Mouse (Mus musculus) limb, embryonic 15.5 days (tissue): ENCODE measurements around the gene Jph3. TPM values are rescaled to one million over a fixed set of nuclear protein-coding genes. Genes with fewer than 3 reads are reported as not detected.

Experiments used
- ATAC-seq: fragments of 200-750 bp; cut with Nextera tagmentation; 2 replicates; pipeline ENCODE4 v1.8.0; 2017; ENCODE audit warnings: low read depth, moderate TSS enrichment; ENCODE audit not compliant: insufficient number of reproducible peaks, low FRiP score, low TSS enrichment
- H3K27ac ChIP-seq: fragments of 300-500 bp; sonication (generic); 2 replicates; pipeline ENCODE4 v1.5.1; 2015; ENCODE audit warnings: moderate library complexity, mild to moderate bottlenecking, inconsistent platforms
- H3K27me3 ChIP-seq: fragments of 300-500 bp; sonication (generic); 2 replicates; pipeline ENCODE4 v1.6.1; 2015; ENCODE audit warnings: inconsistent platforms
- H3K36me3 ChIP-seq: fragments of 300-500 bp; sonication (generic); 2 replicates; pipeline ENCODE4 v1.6.1; 2015; ENCODE audit warnings: inconsistent platforms
- H3K4me1 ChIP-seq: fragments of 300-500 bp; sonication (generic); 2 replicates; pipeline ENCODE4 v1.6.1; 2015; ENCODE audit warnings: inconsistent platforms
- H3K4me2 ChIP-seq: fragments of 300-500 bp; sonication (generic); 2 replicates; pipeline ENCODE4 v1.6.1; 2015; ENCODE audit warnings: mild to moderate bottlenecking, inconsistent platforms
- H3K4me3 ChIP-seq: fragments of 300-500 bp; sonication (generic); 2 replicates; pipeline ENCODE4 v1.5.1; 2015; ENCODE audit warnings: mild to moderate bottlenecking, inconsistent platforms
- H3K9ac ChIP-seq: fragments of 300-500 bp; sonication (generic); 2 replicates; pipeline ENCODE4 v1.6.1; 2015; ENCODE audit warnings: inconsistent platforms
- H3K9me3 ChIP-seq: fragments of 300-500 bp; sonication (generic); 2 replicates; pipeline ENCODE4 v1.6.1; 2016; ENCODE audit warnings: inconsistent platforms
- WGBS: fragments of 180-500 bp; shearing (Covaris S2); methylation state at CpG from one replicate; pipeline ENCODE4 v1.1.7; 2015; 5-methylcytosine and 5-hydroxymethylcytosine counted together
- polyA plus RNA-seq: library from polyadenylated mRNA; unstranded; fragments of >200 nt; fragmentation: Nextera tagmentation; extraction: Ambion mirVana; gene quantifications from 2 replicates; pipeline ENCODE4 v1.2.1, GENCODE M21; 2015

Gene Jph3
- polyA plus RNA-seq, 1 experiment from 2014 or later = 0.49 TPM

GRCm38 (mm10) chr8:121792627-121793026 lies 63.2 kb downstream of the Jph3 start:
- Histone ChIP-seq H3K9me3 (no peaks in the 10 kb centered on the region), H3K27ac (no peak overlapping the region), H3K4me3 (no peak overlapping the region), H3K9ac (no peak overlapping the region), H3K27me3 (no peaks in the 10 kb centered on the region), H3K4me1 (no peaks in the 10 kb centered on the region), H3K36me3 (peaks cover 32% of the 10 kb centered on the region), H3K4me2 (no peak overlapping the region)
- WGBS = 75% methylated on average over 4 of the region's 4 CpGs
- no peak for ATAC-seq

GRCm38 (mm10) chr8:121794151-121794550 lies 64.7 kb downstream of the Jph3 start:
- 22% methylated on average over 3 of the region's 3 CpGs for WGBS
- Histone ChIP-seq H3K9me3 (no peaks in the 10 kb centered on the region), H3K4me3 (no peak overlapping the region), H3K27me3 (no peaks in the 10 kb centered on the region), H3K36me3 (peaks cover 47% of the 10 kb centered on the region), H3K4me2 (no peak overlapping the region), H3K27ac (no peak overlapping the region), H3K9ac (no peak overlapping the region), H3K4me1 (no peaks in the 10 kb centered on the region)
- no peak for ATAC-seq

- no peak overlapping the region for H3K9ac ChIP-seq
- WGBS = 88% methylated on average over 8 of the region's 8 CpGs
- H3K4me1 ChIP-seq = no peaks in the 10 kb centered on the region
- H3K36me3 ChIP-seq = peaks cover 60% of the 10 kb centered on the region
- no peak overlapping the region for H3K4me3 ChIP-seq
- H3K9me3 ChIP-seq = no peaks in the 10 kb centered on the region
- no peak overlapping the region for H3K4me2 ChIP-seq
- no peaks in the 10 kb centered on the region for H3K27me3 ChIP-seq
- ATAC-seq = no peak
- no peak overlapping the region for H3K27ac ChIP-seq
Measured at GRCm38 (mm10) chr8:121795461-121795860, 66.0 kb downstream of the Jph3 start.

- no peaks in the 10 kb centered on the region for H3K27me3 ChIP-seq
- H3K27ac ChIP-seq = no peak overlapping the region
- no peak overlapping the region for H3K4me2 ChIP-seq
- no peaks in the 10 kb centered on the region for H3K9me3 ChIP-seq
- H3K4me1 ChIP-seq = no peaks in the 10 kb centered on the region
- 91% methylated on average over 11 of the region's 11 CpGs for WGBS
- H3K9ac ChIP-seq = no peak overlapping the region
- peaks cover 70% of the 10 kb centered on the region for H3K36me3 ChIP-seq
- no peak overlapping the region for H3K4me3 ChIP-seq
- no peak for ATAC-seq
Measured at GRCm38 (mm10) chr8:121796406-121796805, 67.0 kb downstream of the Jph3 start.

- no peaks in the 10 kb centered on the region for H3K9me3 ChIP-seq
- WGBS = 92% methylated on average over 6 of the region's 6 CpGs
Measured at GRCm38 (mm10) chr8:121798401-121798800, 69.0 kb downstream of the Jph3 start.

GRCm38 (mm10) chr8:121804829-121805228 lies 75.4 kb downstream of the Jph3 start:
- Histone ChIP-seq H3K4me1 (no peaks in the 10 kb centered on the region), H3K36me3 (peaks cover 69% of the 10 kb centered on the region)

More at GRCm38 (mm10) chr8:121798401-121798800, 69.0 kb downstream of the Jph3 start:
- no peaks in the 10 kb centered on the region for H3K27me3 ChIP-seq
- ATAC-seq = no peak
- no peak overlapping the region for H3K4me3 ChIP-seq
- H3K27ac ChIP-seq = no peak overlapping the region
- H3K4me1 ChIP-seq = no peaks in the 10 kb centered on the region
- H3K4me2 ChIP-seq = no peak overlapping the region
- no peak overlapping the region for H3K9ac ChIP-seq
- peaks cover 83% of the 10 kb centered on the region for H3K36me3 ChIP-seq

GRCm38 (mm10) chr8:121806126-121806525 lies 76.7 kb downstream of the Jph3 start:
- Histone ChIP-seq H3K9me3 (no peaks in the 10 kb centered on the region), H3K4me2 (no peak overlapping the region), H3K36me3 (peaks cover 60% of the 10 kb centered on the region), H3K4me3 (no peak overlapping the region), H3K27me3 (no peaks in the 10 kb centered on the region), H3K4me1 (no peaks in the 10 kb centered on the region), H3K9ac (no peak overlapping the region), H3K27ac (no peak overlapping the region)
- WGBS = 88% methylated on average over 13 of the region's 13 CpGs
- no peak for ATAC-seq

More at GRCm38 (mm10) chr8:121804829-121805228, 75.4 kb downstream of the Jph3 start:
- H3K9ac ChIP-seq = no peak overlapping the region
- no peaks in the 10 kb centered on the region for H3K27me3 ChIP-seq
- 94% methylated on average over 5 of the region's 5 CpGs for WGBS
- ATAC-seq = no peak
- H3K27ac ChIP-seq = no peak overlapping the region
- H3K4me3 ChIP-seq = no peak overlapping the region
- no peak overlapping the region for H3K4me2 ChIP-seq
- no peaks in the 10 kb centered on the region for H3K9me3 ChIP-seq

GRCm38 (mm10) chr8:121808032-121808431 lies 78.6 kb downstream of the Jph3 start:
- no peak overlapping the region for H3K4me2 ChIP-seq
- no peaks in the 10 kb centered on the region for H3K4me1 ChIP-seq
- no peaks in the 10 kb centered on the region for H3K9me3 ChIP-seq
- 71% methylated on average over 11 of the region's 11 CpGs for WGBS
- no peak overlapping the region for H3K9ac ChIP-seq
- no peaks in the 10 kb centered on the region for H3K27me3 ChIP-seq
- no peak for ATAC-seq
- no peak overlapping the region for H3K4me3 ChIP-seq
- H3K27ac ChIP-seq = no peak overlapping the region
- peaks cover 64% of the 10 kb centered on the region for H3K36me3 ChIP-seq

- Histone ChIP-seq H3K9ac (no peak overlapping the region), H3K4me3 (no peak overlapping the region), H3K27ac (no peak overlapping the region), H3K4me2 (no peak overlapping the region), H3K9me3 (no peaks in the 10 kb centered on the region), H3K36me3 (peaks cover 64% of the 10 kb centered on the region), H3K27me3 (no peaks in the 10 kb centered on the region), H3K4me1 (no peaks in the 10 kb centered on the region)
- ATAC-seq = no peak
- 88% methylated on average over 11 of the region's 11 CpGs for WGBS
Measured at GRCm38 (mm10) chr8:121809524-121810155, 80.2 kb downstream of the Jph3 start.

GRCm38 (mm10) chr8:121811502-121811901 lies 82.1 kb downstream of the Jph3 start:
- no peaks in the 10 kb centered on the region for H3K27me3 ChIP-seq
- H3K4me3 ChIP-seq = no peak overlapping the region
- WGBS = 94% methylated on average over 3 of the region's 3 CpGs
- no peaks in the 10 kb centered on the region for H3K9me3 ChIP-seq
- no peak overlapping the region for H3K9ac ChIP-seq
- H3K4me2 ChIP-seq = no peak overlapping the region
- no peak overlapping the region for H3K27ac ChIP-seq
- no peaks in the 10 kb centered on the region for H3K4me1 ChIP-seq
- ATAC-seq = no peak
- peaks cover 53% of the 10 kb centered on the region for H3K36me3 ChIP-seq

GRCm38 (mm10) chr8:121811931-121812570 lies 82.6 kb downstream of the Jph3 start:
- Histone ChIP-seq H3K9ac (no peak overlapping the region), H3K4me2 (no peak overlapping the region), H3K27me3 (no peaks in the 10 kb centered on the region), H3K4me1 (no peaks in the 10 kb centered on the region), H3K27ac (no peak overlapping the region), H3K9me3 (no peaks in the 10 kb centered on the region), H3K4me3 (no peak overlapping the region), H3K36me3 (peaks cover 51% of the 10 kb centered on the region)
- no peak for ATAC-seq
- 96% methylated on average over 12 of the region's 12 CpGs for WGBS

GRCm38 (mm10) chr8:121818226-121818625 lies 88.8 kb downstream of the Jph3 start:
- 84% methylated on average over 7 of the region's 7 CpGs for WGBS
- Histone ChIP-seq H3K4me1 (no peaks in the 10 kb centered on the region), H3K4me3 (no peak overlapping the region), H3K27me3 (no peaks in the 10 kb centered on the region), H3K36me3 (peaks cover 51% of the 10 kb centered on the region), H3K9ac (no peak overlapping the region), H3K9me3 (no peaks in the 10 kb centered on the region), H3K27ac (no peak overlapping the region), H3K4me2 (no peak overlapping the region)
- no peak; the same call in 1 of the 2 replicates for ATAC-seq
